Mouse (Mus musculus) layer of hippocampus, adult 11-12 months (tissue): ENCODE measurements around the gene Fzd2.
"Not testable (repeated sequence)": the region's sequence is repeated elsewhere in the genome, so short reads cannot be mapped to it uniquely, and the experiment has no call there.

Source experiments
- DNase-seq: peaks from one replicate; pipeline ENCODE4 v3.0.0; 2022; ENCODE audit warnings: low spot score

Gene Fzd2

GRCm38 (mm10) chr11:102581281-102582015 is 22.7 kb upstream of the Fzd2 start:
- no peak for DNase-seq

- no peak for DNase-seq
Measured at GRCm38 (mm10) chr11:102582016-102582610, 22.1 kb upstream of the Fzd2 start.

- DNase-seq, result no peak
Measured at GRCm38 (mm10) chr11:102582736-102583135, 21.5 kb upstream of the Fzd2 start.

- DNase-seq, result no peak
Measured at GRCm38 (mm10) chr11:102586445-102587130, 17.6 kb upstream of the Fzd2 start.

DNA sequence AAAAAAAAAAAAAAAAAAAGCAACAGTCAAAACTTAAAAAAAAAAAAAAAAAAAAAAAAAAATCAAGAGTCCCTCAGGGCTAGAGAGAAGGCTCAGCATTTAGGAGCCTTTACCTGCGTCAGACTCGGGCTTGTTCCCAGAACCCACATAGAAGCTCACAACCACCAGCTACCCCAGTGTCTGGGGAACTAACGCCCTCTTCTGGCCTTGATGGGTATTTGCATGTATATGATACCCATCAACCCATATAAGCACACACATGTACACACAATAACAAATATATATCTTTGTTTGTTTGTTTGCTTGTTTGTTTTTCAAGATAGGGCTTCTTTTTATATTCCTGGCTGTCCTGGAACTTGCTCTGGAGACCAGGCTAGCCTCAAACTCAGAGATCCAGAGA is 16.6 kb upstream of the Fzd2 start:
- DNase-seq, result no peak

- no peak for DNase-seq
Measured at GRCm38 (mm10) chr11:102595341-102595820, 8.8 kb upstream of the Fzd2 start.

- no peak for DNase-seq
Measured at GRCm38 (mm10) chr11:102599912-102600311, 4.3 kb upstream of the Fzd2 start.

GRCm38 (mm10) chr11:102602816-102603495 is 1.2 kb upstream of the Fzd2 start:
- no peak for DNase-seq

DNA sequence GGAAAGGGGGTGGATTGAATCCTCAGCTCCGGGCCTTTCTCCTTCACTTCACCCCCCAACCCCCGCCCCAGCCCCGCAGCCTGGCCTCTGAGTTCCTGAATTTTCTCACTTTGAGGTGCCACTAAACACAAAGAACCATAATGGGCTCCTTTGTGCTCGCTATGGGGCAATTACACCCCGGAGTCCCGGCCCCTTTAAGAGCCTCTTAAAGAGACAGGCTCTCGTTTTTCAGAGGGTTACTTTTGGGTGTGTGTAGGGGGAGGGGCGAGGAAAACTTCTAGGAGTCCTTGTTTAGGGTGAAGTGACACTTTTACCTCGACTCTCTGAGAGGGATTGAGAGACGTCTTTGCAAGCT is 723 bp upstream of the Fzd2 start:
- peak; percentile 19 for DNase-seq

DNA sequence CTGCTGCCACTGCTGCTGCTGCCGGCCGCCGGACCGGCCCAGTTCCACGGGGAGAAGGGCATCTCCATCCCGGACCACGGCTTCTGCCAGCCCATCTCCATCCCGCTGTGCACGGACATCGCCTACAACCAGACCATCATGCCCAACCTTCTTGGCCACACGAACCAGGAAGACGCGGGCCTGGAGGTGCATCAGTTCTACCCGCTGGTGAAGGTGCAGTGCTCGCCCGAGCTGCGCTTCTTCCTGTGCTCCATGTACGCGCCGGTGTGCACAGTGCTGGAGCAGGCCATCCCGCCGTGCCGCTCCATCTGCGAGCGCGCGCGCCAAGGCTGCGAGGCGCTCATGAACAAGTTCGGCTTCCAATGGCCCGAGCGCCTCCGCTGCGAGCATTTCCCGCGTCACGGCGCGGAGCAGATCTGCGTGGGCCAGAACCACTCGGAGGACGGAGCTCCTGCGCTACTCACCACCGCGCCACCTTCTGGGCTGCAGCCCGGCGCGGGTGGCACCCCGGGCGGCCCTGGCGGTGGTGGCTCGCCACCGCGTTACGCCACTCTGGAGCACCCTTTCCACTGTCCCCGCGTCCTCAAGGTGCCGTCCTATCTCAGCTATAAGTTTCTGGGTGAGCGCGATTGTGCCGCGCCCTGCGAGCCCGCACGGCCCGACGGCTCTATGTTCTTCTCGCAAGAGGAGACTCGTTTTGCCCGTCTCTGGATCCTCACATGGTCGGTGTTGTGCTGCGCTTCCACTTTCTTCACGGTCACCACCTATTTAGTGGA is 769 bp downstream of the Fzd2 start:
- no peak for DNase-seq

DNA sequence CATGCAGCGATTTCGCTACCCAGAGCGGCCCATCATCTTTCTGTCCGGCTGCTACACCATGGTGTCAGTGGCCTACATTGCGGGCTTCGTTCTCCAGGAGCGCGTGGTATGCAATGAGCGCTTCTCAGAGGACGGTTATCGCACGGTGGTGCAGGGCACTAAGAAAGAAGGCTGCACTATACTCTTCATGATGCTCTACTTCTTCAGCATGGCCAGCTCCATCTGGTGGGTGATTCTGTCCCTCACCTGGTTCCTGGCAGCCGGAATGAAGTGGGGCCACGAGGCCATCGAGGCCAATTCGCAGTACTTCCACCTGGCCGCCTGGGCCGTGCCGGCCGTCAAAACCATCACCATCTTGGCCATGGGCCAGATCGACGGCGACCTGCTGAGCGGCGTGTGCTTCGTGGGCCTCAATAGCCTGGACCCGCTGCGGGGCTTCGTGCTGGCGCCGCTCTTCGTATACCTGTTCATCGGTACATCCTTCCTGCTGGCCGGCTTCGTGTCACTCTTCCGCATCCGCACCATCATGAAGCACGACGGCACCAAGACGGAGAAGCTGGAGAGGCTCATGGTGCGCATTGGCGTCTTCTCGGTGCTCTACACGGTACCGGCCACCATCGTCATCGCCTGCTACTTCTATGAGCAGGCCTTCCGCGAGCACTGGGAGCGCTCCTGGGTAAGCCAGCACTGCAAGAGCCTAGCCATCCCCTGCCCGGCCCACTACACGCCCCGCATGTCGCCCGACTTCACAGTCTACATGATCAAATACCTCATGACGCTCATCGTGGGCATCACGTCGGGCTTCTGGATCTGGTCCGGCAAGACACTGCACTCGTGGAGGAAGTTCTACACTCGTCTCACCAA is 1.6 kb downstream of the Fzd2 start:
- no peak for DNase-seq

DNA sequence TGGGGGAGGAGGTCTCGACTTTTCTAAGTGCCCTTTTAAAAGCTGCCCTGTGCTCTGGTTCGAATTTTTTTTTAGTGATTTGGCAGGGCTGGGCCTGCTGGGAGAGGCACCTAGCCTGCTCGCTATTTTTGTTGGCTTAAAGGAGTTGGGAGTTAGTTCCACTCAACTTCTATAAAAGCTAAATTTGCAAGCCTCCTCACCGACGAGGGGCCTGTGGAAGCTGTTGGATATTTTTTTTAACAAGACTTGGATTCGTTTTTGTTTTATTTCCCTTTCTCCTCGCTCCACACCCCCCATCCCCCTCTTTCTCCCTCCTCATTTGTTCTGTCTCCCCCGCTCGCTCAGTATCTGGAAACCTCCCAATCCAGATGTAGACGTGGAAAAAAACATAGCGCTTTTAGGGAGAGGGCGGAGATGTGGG is 2.6 kb downstream of the Fzd2 start:
- DNase-seq, result no peak

DNA sequence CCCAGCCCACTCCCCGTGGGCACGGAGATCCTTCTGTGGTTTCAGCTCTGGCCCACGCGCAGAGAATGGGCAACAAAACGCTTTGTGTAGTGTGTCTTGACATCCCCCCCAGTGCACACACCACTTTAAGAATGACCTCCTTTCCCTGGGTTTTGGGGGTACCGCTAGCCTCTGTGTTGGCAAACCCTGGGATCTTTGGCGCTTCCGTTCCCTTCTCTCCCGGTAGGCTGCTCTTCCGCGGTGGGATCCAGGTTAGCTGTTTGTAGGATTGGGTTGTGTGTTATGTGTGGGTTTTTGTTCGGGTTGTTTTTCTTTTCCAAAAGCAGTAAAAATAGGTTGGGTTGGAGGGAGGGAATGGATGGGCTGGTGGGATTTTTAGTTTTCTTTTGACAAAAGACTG is 3.0 kb downstream of the Fzd2 start:
- DNase-seq, result not testable (repeated sequence)

DNA sequence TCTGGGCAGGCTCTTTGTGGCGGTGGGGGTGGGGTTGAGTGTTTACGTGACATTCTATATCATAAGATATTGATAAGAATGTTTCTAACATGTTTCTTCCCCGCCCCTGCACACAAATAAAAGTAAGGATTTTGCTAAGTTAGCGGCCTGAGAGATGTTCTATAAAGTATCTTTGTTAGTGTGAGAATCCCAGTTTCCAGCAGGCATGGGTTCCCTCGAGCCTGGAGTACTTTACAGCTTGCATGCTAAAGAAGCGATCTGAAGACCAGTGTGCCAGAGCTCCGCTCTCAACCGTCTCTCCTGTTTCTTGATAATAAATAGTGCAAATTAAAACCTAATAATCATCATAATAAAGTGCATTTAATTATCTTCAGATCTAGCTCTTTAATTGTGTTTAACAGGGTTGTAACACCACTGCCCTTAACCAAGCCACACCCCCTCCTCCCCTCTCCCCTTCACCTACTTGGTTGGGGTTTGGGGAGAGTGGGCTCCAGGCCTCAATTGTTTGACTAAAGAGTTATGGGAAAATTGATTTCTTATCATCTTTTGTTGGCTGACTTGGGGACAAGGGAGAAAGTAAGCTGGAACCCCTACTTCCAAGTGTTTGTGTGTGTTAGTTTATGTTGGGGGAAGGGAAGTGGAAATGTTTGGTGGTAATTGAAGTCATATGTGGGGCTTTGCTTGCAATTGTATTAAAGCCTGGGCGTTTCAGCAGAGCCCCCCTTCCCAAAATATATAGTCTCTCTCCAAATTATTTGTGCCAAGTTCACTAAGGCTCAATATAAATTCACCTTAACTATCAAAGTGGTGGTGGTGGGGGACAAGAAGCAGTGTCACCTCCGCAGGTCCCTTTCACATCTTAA is 3.7 kb downstream of the Fzd2 start:
- DNase-seq, result no peak

- DNase-seq, result no peak
Measured at GRCm38 (mm10) chr11:102608691-102609090, 4.5 kb downstream of the Fzd2 start.

DNA sequence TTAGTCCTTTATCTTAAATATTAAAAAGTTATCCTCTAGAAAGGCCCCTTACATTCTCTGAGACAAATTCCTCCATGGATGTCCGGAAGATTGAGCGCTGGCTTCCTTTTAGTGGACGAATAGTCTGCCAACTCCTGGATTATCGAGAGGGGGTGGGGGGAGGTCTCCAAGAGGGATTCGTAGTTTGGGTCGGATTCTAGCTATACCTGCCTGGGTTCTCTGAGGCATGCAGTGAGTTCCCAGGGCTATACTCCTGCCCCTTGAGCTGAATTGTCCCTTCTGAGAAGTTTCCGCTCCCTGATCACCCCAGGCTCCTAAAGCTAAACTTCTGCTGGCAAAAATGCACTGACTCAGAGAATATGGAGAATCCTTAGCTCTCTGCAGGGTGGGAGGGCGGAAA is 5.3 kb downstream of the Fzd2 start:
- no peak for DNase-seq

GRCm38 (mm10) chr11:102610260-102610659 is 6.1 kb downstream of the Fzd2 start:
- no peak for DNase-seq

- no peak for DNase-seq
Measured at GRCm38 (mm10) chr11:102610675-102611316, 6.6 kb downstream of the Fzd2 start.

DNA sequence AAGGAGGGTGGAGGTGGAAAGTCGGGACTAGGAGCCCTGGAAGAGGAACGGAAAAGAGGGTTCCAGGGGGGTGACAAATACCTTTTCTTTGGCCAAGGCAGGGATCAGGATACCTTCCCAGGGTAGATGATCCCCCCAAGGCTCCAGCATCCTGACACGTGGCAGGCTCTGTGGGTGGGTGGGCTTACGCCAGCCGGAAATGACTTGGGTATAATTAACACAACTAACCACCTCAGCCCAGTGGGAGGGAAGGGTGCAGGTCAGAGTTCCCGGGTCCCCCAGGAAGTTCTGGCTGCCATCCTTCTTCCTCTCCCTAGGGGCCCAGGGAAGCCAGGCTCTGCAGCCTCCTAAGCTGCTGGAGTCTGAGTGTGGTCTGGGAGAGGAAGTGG is 7.1 kb downstream of the Fzd2 start:
- no peak for DNase-seq
